Mouse (Mus musculus) spleen, adult 2 months (tissue): Measurements from ENCODE around the gene Slc29a4. TPM values are rescaled to one million over a fixed set of nuclear protein-coding genes. Genes with fewer than 3 reads are reported as not detected.
A peak's percentile ranks its signal among the peaks of the same experiment; 100 is the strongest.

ENCODE experiments used
- DNase-seq, 2 experiments: peaks; one replicate each; pipeline versions ENCODE4 v3.0.0 to v3.0.0-alpha.2; 2012 to 2021; ENCODE audit warnings: low spot score in 2 of 2, low read depth in 1 of 2
- H3K27ac ChIP-seq: fragments of 200-500 bp; 2 replicates; pipeline ENCODE4 v1.5.1; 2012; ENCODE audit warnings: low read length, inconsistent platforms; ENCODE audit not compliant: insufficient read depth
- H3K27me3 ChIP-seq: fragments of 200-500 bp; 2 replicates; pipeline ENCODE4 v1.6.1; 2012; ENCODE audit warnings: mild to moderate bottlenecking, moderate library complexity, low read length, inconsistent platforms; ENCODE audit not compliant: control insufficient read depth, insufficient read depth
- H3K36me3 ChIP-seq: fragments of 200-500 bp; 2 replicates; pipeline ENCODE4 v1.6.1; 2012; ENCODE audit warnings: mild to moderate bottlenecking, low read length, inconsistent platforms; ENCODE audit not compliant: control insufficient read depth, insufficient read depth
- H3K4me1 ChIP-seq: fragments of 200-500 bp; 2 replicates; pipeline ENCODE4 v1.6.1; 2011; ENCODE audit warnings: inconsistent platforms; ENCODE audit not compliant: control insufficient read depth, insufficient read depth, insufficient read length
- H3K4me3 ChIP-seq: fragments of 200-500 bp; 2 replicates; pipeline ENCODE4 v1.5.1; 2011; ENCODE audit warnings: mild to moderate bottlenecking, inconsistent platforms; ENCODE audit not compliant: insufficient read depth, insufficient read length; ENCODE audit errors: extremely low read depth
- CTCF ChIP-seq: fragments of 200-500 bp; IDR thresholded peaks from 2 replicates; pipeline ENCODE4 v1.5.1; 2011; ENCODE audit warnings: mild to moderate bottlenecking, inconsistent platforms; ENCODE audit not compliant: insufficient read depth, insufficient read length, insufficient replicate concordance; ENCODE audit errors: extremely low read depth
- POLR2A ChIP-seq: fragments of 200-500 bp; IDR thresholded peaks from 2 replicates; pipeline ENCODE4 v1.6.1; 2011; ENCODE audit warnings: low read depth, low read length, inconsistent platforms
- WGBS: fragments of 180-500 bp; shearing (Covaris S2); methylation state at CpG from one replicate; pipeline ENCODE4 v1.1.7; 2018; 5-methylcytosine and 5-hydroxymethylcytosine counted together
- polyA plus RNA-seq: library from polyadenylated mRNA; depleted of rRNA; stranded (reverse); fragments of >200 nt; gene quantifications from 2 replicates; pipeline ENCODE4 v1.2.3, GENCODE M21; 2012

The Slc29a4 gene
- polyA plus RNA-seq, 1 experiment, result 9.7 TPM

GRCm38 (mm10) chr5:142718037-142718436 lies 25.7 kb downstream of the Slc29a4 start:
- peak in 1 of 2 experiments; percentile 68 for DNase-seq
- Histone ChIP-seq H3K27me3 (no peaks in the 10 kb centered on the region), H3K4me3 (no peak overlapping the region), H3K4me1 (no peaks in the 10 kb centered on the region), H3K36me3 (no peaks in the 10 kb centered on the region), H3K27ac (no peak overlapping the region)
- 21% methylated on average over 4 of the region's 4 CpGs for WGBS
- TF ChIP-seq CTCF (peak; percentile 85; the same call in 1 of the 2 replicates), POLR2A (no peak)

- Histone ChIP-seq H3K27me3 (no peaks in the 10 kb centered on the region), H3K27ac (no peak overlapping the region), H3K36me3 (no peaks in the 10 kb centered on the region), H3K4me3 (no peak overlapping the region), H3K4me1 (no peaks in the 10 kb centered on the region)
- 73% methylated on average over 25 of the region's 25 CpGs for WGBS
- no peak for DNase-seq
- no peak for TF ChIP-seq CTCF
- TF ChIP-seq POLR2A, result no peak
Observed at GRCm38 (mm10) chr5:142718486-142718885, 26.2 kb downstream of the Slc29a4 start.

- H3K27me3 ChIP-seq, result no peaks in the 10 kb centered on the region
- H3K4me3 ChIP-seq, result no peak overlapping the region
- TF ChIP-seq CTCF (no peak), POLR2A (no peak)
- H3K4me1 ChIP-seq, result peaks cover 3% of the 10 kb centered on the region; the same call in 1 of the 2 replicates
- no peaks in the 10 kb centered on the region for H3K36me3 ChIP-seq
- no peak overlapping the region for H3K27ac ChIP-seq
- no peak for DNase-seq
- 83% methylated on average over 13 of the region's 13 CpGs for WGBS
Observed at GRCm38 (mm10) chr5:142719897-142720296, 27.6 kb downstream of the Slc29a4 start.

- TF ChIP-seq CTCF (peak; percentile 74; the same call in 1 of the 2 replicates), POLR2A (no peak)
Observed at GRCm38 (mm10) chr5:142723520-142724133, 31.3 kb downstream of the Slc29a4 start.

GRCm38 (mm10) chr5:142724265-142724664 lies 32.0 kb downstream of the Slc29a4 start:
- Histone ChIP-seq H3K4me1 (peaks cover 3% of the 10 kb centered on the region; the same call in 1 of the 2 replicates), H3K27me3 (no peaks in the 10 kb centered on the region), H3K27ac (no peak overlapping the region), H3K4me3 (no peak overlapping the region), H3K36me3 (peaks cover 16% of the 10 kb centered on the region)
- WGBS, result 93% methylated on average over 7 of the region's 7 CpGs
- DNase-seq, result no peak
- no peak for TF ChIP-seq POLR2A
- TF ChIP-seq CTCF, result no peak

More at GRCm38 (mm10) chr5:142723520-142724133, 31.3 kb downstream of the Slc29a4 start:
- no peaks in the 10 kb centered on the region for H3K27me3 ChIP-seq
- no peak overlapping the region for H3K4me3 ChIP-seq
- peak; percentile 42 to 54 for DNase-seq
- WGBS, result 12% methylated on average over 7 of the region's 7 CpGs
- H3K4me1 ChIP-seq, result peaks cover 3% of the 10 kb centered on the region; the same call in 1 of the 2 replicates
- no peak overlapping the region for H3K27ac ChIP-seq
- H3K36me3 ChIP-seq, result peaks cover 16% of the 10 kb centered on the region

- Histone ChIP-seq H3K4me3 (no peak overlapping the region), H3K27me3 (no peaks in the 10 kb centered on the region), H3K36me3 (peaks cover 25% of the 10 kb centered on the region), H3K27ac (no peak overlapping the region), H3K4me1 (peaks cover 3% of the 10 kb centered on the region; the same call in 1 of the 2 replicates)
- DNase-seq, result no peak
- 86% methylated on average over 6 of the region's 6 CpGs for WGBS
- TF ChIP-seq POLR2A (no peak), CTCF (no peak)
Observed at GRCm38 (mm10) chr5:142726748-142727147, 34.4 kb downstream of the Slc29a4 start.

GRCm38 (mm10) chr5:142728301-142728700 lies 36.0 kb downstream of the Slc29a4 start:
- WGBS, result 96% methylated on average over 16 of the region's 16 CpGs
- no peak for DNase-seq
- Histone ChIP-seq H3K27me3 (no peaks in the 10 kb centered on the region), H3K27ac (no peak overlapping the region), H3K4me1 (peaks cover 3% of the 10 kb centered on the region; the same call in 1 of the 2 replicates), H3K36me3 (peaks cover 37% of the 10 kb centered on the region), H3K4me3 (no peak overlapping the region)
- TF ChIP-seq CTCF (no peak), POLR2A (no peak)
